Mouse (Mus musculus) bone marrow macrophage, adult 2 months (primary cell): ENCODE data around the gene Rnf169. TPM values are rescaled to one million over a fixed set of nuclear protein-coding genes. Genes with fewer than 3 reads are reported as not detected.
"Not testable (repeated sequence)": the region's sequence is repeated elsewhere in the genome, so short reads cannot be mapped to it uniquely, and the experiment has no call there.

Source experiments
- H3K27ac ChIP-seq: 2 replicates; pipeline ENCODE4 v1.5.1; 2012; ENCODE audit warnings: low read depth, low read length; ENCODE audit not compliant: insufficient read depth
- H3K4me1 ChIP-seq: 2 replicates; pipeline ENCODE4 v1.6.1; 2012; ENCODE audit warnings: low read length; ENCODE audit not compliant: control insufficient read depth, insufficient read depth
- H3K4me3 ChIP-seq: 2 replicates; pipeline ENCODE4 v1.5.1; 2012; ENCODE audit warnings: mild to moderate bottlenecking, low read length, moderate library complexity; ENCODE audit not compliant: insufficient read depth
- CTCF ChIP-seq: IDR thresholded peaks from 2 replicates; pipeline ENCODE4 v1.5.1; 2012; ENCODE audit warnings: low read depth, mild to moderate bottlenecking, low read length, moderate library complexity
- POLR2A ChIP-seq: IDR thresholded peaks from 2 replicates; pipeline ENCODE4 v1.6.1; 2012; ENCODE audit warnings: mild to moderate bottlenecking, low read depth, low read length, borderline replicate concordance
- polyA plus RNA-seq: library from polyadenylated mRNA; stranded (reverse); fragments of >200 nt; gene quantifications from 2 replicates; pipeline ENCODE4 v1.2.4, GENCODE M21; 2012; ENCODE audit not compliant: missing spikeins, insufficient read depth, insufficient read length

Gene Rnf169
- polyA plus RNA-seq, 1 experiment: 27.9 TPM

DNA sequence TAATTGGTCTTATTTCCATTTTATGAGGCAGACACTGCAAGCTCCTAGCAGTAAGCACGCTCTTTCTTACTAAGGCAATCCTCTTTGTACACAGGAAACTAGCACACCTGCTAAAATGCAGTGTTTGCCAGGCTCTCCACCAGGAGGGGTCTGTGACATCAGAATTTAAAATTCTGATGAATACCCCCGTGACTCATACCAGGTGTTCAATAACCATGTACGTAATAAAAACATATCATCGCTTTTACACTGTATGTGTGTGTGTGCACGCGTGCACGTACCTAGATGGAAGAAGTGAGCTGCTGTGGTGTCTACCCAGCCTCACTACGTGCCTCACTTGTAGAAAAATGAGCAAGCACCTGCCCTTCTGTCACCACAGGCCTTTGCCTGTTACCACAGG, 26.0 kb downstream of the Rnf169 start:
- TF ChIP-seq POLR2A (no peak), CTCF (no peak)
- H3K4me1 ChIP-seq: peaks cover 28% of the 10 kb centered on the region
- no peak overlapping the region for H3K27ac ChIP-seq
- H3K4me3 ChIP-seq: no peak overlapping the region

DNA sequence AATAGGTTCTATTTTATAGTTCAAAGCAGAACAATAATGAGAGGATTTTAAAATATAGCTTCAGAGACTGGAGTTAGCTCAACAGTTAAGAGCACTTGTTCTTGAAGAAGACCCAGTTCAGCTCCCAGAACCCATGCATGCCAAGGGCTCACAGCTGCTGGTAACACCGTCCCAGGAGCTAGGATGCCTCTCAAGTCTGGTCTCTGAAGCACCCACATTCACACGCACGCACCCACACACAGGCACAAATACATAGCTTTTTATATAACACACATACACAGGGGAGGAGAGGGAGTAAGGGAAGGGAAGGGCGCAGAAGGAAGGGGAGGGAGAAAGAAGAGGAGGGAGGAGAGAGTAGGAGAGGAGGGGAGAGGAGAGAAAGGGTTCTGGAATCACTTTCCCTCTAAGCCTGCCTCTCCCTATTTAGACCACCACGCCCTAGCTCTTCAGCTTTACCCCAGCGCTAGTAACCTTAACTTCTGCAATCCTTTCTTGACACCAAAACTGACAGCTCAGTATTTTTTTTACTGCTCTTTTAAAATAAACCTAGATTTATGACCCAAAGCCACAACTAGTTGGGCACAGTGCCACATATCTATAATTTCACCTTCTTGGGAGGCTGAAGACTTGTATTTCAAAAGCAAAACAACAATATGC, 26.7 kb downstream of the Rnf169 start:
- TF ChIP-seq CTCF: no peak
- TF ChIP-seq POLR2A: no peak
- H3K4me1 ChIP-seq: peaks cover 28% of the 10 kb centered on the region
- H3K27ac ChIP-seq: peak overlapping the region; percentile 31
- H3K4me3 ChIP-seq: no peak overlapping the region

DNA sequence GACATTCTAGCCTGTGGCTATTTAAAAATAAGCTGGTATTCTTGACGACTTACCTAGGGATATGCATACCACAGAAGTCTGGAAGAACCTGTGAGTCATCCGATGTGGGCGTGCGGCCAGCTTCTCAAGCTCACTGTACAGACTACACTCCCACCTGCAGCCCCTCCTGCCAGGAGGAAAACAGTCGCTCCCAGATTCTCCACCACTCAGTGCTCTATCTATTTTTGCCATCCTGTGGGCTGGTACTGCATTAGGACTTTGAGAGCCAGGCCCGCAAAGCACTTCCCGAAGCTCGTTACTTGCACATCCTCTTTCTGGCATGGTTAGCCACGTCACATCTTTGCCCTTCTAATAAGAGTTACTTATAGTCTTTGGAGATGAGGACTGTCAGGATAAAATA, 32.9 kb downstream of the Rnf169 start:
- H3K27ac ChIP-seq: no peak overlapping the region

GRCm38 (mm10) chr7:99946356-99946755, 33.9 kb downstream of the Rnf169 start:
- Histone ChIP-seq H3K27ac (no peak overlapping the region), H3K4me1 (peaks cover 12% of the 10 kb centered on the region), H3K4me3 (no peak overlapping the region)
- TF ChIP-seq CTCF (no peak), POLR2A (no peak)

More for the DNA sequence above, 32.9 kb downstream of the Rnf169 start:
- Histone ChIP-seq H3K4me3 (no peak overlapping the region), H3K4me1 (peaks cover 12% of the 10 kb centered on the region)
- TF ChIP-seq POLR2A (no peak), CTCF (no peak)

DNA sequence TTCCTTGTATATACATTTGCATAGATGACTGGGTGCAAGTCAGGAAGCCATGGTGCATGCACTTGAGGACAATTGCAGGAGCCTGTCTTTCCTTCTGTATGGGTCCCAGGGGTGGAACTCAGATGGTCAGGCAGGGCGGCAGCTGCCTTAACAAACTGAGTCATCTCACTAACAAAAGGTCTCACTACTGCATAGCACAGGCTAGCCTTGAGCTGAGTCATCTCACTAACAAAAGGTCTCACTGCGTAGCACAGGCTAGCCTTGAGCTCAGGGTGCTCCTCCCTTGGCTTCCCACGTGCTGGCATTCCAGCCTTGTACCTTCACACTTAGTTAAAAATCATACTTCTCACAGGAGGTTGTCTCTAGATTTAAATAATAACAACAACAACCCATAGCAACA, 34.3 kb downstream of the Rnf169 start:
- H3K27ac ChIP-seq: no peak overlapping the region
- H3K4me3 ChIP-seq: no peak overlapping the region
- TF ChIP-seq POLR2A (no peak), CTCF (no peak)
- H3K4me1 ChIP-seq: peaks cover 12% of the 10 kb centered on the region

DNA sequence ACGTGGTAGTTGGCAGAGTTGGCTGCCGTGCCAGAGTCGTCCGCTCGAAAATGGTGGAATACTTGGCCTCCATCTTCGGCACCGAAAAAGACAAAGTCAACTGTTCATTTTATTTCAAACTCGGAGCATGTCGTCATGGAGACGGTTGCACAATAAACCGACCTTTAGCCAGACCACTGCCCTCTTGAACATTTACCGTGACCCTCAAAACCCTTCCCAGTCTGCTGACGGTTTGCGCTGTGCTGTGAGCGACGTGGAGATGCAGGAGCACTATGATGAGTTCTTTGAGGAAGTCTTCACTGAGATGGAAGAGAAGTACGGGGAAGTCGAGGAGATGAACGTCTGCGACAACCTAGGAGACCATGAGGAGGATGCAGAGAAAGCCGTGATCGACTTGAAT, 35.2 kb downstream of the Rnf169 start:
- not testable (repeated sequence) for H3K4me3 ChIP-seq, H3K27ac ChIP-seq
- H3K4me1 ChIP-seq: peaks cover 12% of the 10 kb centered on the region

GRCm38 (mm10) chr7:99944520-99944919, 35.7 kb downstream of the Rnf169 start:
- TF ChIP-seq POLR2A (no peak), CTCF (no peak)
- Histone ChIP-seq H3K4me3 (no peak overlapping the region), H3K4me1 (peaks cover 12% of the 10 kb centered on the region), H3K27ac (no peak overlapping the region)

DNA sequence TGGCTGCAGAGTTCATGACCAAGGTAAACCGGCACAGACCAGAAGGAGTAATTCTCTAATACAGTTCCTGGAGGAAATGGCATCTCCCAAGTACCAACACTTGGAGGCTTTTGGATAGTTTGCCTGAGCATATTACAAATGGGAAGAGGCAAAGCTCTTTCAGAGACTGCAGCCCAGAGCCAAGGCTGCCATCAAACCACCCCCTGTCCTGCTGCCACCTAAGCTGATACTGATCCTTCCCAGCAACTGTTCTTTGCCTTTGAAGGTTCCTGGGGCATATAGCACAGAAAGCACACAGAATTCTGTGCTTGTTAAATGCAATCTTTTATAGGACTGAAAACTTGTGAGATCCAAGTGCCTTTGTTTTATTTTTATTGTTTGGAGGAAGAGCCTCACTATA, 39.6 kb downstream of the Rnf169 start:
- H3K4me1 ChIP-seq: no peaks in the 10 kb centered on the region
- no peak for TF ChIP-seq CTCF
- no peak for TF ChIP-seq POLR2A
- H3K27ac ChIP-seq: no peak overlapping the region
- no peak overlapping the region for H3K4me3 ChIP-seq

DNA sequence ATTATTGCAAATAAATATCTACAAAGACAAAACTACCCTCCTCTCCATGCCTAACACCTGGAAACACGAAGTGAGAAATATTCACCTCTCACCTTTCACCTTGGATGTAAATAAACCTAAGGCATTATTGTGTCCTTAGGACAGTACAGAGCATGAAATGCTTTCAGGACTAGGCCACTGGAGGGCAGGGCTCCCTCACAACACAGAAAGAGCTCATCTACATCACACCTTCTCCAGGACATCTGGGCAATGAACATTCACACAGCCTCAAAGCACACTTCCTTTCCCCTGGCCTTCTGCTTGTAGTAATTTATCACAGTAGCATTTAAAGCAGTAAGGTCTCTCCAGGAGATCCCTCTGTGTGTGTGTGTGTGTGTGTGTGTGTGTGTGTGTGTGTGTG, 44.5 kb downstream of the Rnf169 start:
- TF ChIP-seq CTCF: no peak
- no peak for TF ChIP-seq POLR2A
- no peak overlapping the region for H3K4me3 ChIP-seq

DNA sequence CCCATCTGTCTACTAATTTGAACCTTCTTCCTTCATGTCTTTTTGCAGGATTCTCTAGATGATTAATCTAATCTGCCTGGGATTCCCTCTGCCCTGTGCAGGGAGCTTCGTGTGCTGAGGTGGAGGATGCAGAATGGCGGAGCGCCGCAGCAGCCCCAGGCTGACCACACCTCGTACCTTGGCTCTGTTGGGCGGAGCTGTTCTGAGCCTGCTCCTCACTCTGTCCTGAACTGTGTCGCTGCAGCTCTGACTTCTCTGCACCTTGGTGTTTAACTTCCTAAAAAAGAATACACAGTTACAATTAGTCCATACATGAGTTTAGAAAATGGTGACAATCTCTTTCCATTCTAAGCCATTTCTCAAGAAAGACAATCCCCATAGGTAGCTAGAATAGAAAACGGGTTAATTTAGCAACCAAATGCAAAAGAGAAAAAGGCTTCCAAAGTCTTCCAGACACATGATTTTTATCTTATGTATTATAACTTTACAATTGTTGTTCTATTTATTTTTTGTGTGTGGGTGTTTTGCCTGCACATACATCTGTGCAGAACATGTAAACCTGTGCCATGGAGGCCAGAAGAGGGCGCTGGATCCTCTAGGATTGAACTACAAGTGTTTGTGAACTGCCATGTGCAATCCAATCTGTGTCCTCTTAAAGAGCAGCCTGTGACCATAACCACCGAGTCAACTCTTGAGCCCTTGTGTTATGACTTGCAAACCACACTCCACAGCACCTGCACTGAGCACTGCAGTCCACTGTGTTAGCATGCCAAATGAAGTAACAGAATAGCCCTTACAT, 53.1 kb downstream of the Rnf169 start:
- Histone ChIP-seq H3K4me1 (no peaks in the 10 kb centered on the region), H3K4me3 (no peak overlapping the region), H3K27ac (no peak overlapping the region)
- TF ChIP-seq CTCF (no peak), POLR2A (no peak)

More for the DNA sequence above, 44.5 kb downstream of the Rnf169 start:
- no peaks in the 10 kb centered on the region for H3K4me1 ChIP-seq
- H3K27ac ChIP-seq: no peak overlapping the region

DNA sequence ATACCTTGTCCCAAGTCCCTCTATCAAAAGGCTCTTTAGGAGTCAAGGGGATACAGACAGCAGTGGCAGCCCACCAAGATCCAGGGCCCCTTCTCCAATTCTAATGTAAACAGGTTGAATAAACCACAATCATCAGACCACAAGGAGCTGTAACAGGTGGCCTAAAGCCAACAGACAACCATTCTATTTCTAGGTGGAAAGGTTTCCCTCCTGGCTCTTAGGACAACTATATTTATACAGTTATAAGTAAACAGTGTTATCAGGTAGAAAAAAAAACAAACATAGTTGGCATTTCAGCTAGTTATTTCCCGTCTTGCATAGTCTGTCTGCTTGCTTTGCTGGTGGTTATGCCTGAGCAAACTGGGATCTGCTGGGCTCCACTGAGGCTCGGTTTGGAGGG, 59.8 kb downstream of the Rnf169 start:
- H3K4me1 ChIP-seq: peaks cover 3% of the 10 kb centered on the region; the same call in 1 of the 2 replicates
- TF ChIP-seq POLR2A (no peak), CTCF (no peak)
- H3K4me3 ChIP-seq: no peak overlapping the region
- no peak overlapping the region for H3K27ac ChIP-seq
